Mouse (Mus musculus): Measurements from ENCODE around the gene Olfr836.
"Not testable (repeated sequence)": the region's sequence is repeated elsewhere in the genome, so short reads cannot be mapped to it uniquely, and the experiment has no call there.

The Olfr836 gene

DNA sequence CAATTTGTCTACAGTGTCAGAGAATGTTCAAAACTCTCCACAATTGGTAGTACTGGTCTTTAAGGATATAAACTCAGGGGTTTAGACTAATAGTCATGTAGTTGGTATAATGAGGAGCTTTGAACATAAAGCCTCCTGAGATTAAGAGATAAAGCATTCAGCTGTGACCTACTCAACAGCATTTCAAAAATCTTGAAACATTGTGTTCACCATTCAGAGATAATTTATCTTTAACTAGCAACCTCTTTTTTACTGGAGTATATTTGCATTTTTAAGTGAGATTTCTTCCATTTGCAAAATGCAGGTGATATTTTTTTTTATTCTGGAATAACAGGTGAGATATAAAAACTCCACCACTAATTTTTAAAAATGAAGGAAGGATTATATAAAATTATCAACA, at the start of gene Olfr836:
TSS of gene Olfr836 (plus strand) at position 301 of the 400 bp plus-strand sequence.
- DNase-seq (ENCODE audit: low spot score in 2 of 2): no peak

DNA sequence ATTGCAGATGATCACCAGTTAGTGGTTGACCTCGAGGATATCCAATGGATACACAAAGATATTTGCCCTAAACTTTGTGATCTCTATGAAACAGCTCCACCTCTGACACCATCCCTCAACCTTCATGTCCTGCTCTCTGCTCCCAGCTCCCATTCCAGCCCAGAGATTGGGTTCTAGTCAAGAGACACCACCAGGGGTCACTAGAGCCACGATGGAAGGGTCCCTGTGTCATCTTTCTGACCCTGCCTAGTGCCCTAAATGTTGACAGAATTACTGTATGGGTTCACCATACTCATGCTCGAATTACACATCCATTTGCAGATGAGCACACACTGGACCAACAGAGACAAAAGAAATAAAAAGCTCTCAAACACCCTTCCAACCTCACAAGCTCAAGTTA, 35.2 kb upstream of the Olfr836 start:
- DNase-seq (ENCODE audit: low spot score in 2 of 2): no peak

DNA sequence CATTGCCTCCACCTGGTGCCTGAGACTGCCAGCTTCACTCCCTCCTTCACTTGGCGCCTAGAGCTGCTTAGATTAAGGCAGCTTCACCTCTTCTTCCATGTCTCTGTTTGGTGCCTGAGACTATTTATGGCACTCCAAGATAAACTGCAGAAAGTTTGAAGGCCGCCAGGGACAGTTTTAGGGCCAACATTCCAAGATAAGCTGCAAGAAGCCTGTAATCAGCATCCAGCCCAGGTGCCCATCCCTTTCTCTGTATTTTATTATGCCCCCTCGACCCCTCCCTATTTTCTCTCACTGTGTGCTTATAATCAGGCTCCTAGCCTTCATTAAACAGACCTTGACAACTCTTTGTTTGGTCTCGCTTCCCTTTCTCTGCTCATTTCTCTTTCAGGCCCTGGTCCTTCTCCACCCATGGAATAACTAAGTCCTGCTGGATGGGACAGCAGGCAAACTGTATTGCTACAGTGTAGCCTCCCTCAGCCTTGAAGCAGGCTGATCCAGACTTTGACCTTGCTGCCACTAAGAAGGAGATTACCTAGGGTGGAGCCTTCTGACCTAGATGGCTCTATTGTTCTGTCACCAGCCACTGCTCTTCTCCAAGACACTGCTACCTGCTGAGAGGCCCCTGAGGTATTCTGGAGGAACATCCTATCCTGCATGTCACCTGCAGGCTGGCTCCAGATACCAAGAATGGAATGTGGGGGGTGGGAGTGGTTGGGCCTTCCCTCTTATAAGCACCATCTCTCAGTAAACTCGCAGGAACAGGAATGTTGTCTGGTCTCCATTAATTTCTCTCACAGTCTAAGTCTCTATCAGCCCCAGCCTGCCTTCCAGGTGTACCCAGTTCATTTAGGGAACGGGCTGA, 27.1 kb upstream of the Olfr836 start:
- DNase-seq (ENCODE audit: low spot score in 2 of 2): not testable (repeated sequence)

DNA sequence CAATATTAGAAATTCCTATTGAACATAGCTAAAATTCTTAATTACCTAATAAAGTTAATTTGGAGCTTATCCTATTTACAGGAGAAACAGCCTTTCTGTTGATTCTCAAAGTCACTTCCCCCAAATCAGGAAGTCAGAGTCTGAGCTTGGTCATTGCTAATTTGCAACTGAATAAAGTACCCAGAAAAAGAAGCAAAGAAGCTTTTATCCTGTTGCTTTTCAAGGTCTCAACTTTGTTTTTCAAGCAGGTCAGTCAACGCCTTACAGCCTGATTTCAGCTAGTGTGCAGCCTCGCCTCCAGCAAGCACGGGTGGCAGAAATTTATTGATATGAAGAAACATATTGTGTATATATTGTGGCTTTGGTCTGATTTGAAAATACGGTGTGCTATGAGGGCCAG, 22.9 kb upstream of the Olfr836 start:
- no peak for DNase-seq (ENCODE audit: low spot score in 2 of 2)

DNA sequence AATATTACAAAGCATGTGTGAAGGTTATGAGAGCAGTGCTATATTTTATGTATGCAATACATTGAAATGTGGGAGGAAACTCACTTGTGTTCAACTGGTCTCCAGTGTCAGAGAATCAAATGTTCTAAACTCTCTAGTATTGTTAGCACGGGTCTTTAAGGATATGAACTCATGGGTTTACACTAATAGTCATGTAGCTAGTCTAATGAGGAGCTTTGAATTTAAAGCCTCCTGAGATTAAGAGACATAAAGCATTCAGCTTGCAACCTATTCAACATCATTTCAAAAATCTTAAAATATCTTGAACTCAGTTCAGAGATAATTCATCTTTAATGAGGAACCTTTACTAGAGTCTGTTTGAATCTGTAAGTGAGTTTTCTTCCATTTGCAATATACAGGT, 15.8 kb downstream of the Olfr836 start, which contains the start of gene Olfr837:
TSS of gene Olfr837 (plus strand) at position 301 of the 400 bp plus-strand sequence.
- DNase-seq (ENCODE audit: low spot score in 2 of 2): no peak

All from urinary bladder, postnatal 36 days (tissue).